Mouse (Mus musculus) kidney, postnatal 0 days (tissue): ENCODE measurements at regions not wholly inside any gene's neighbourhood (a gene's known extent, or its start where the extent isn't known, plus 50 kb on each side); places are given as distances from the start of the nearest gene placed in this dataset.

Experiments
- ATAC-seq: fragments of 200-750 bp; cut with Nextera tagmentation; replicated peaks from 2 replicates; pipeline ENCODE4 v1.8.0; 2017; ENCODE audit warnings: low read depth, moderate number of reproducible peaks, moderate TSS enrichment, moderate library complexity; ENCODE audit not compliant: low FRiP score
- DNase-seq: peaks from one replicate; pipeline ENCODE4 v3.0.0-alpha.2; 2016; ENCODE audit warnings: low spot score
- H3K27ac ChIP-seq: fragments of 300-500 bp; sonication (generic); 2 replicates; pipeline ENCODE4 v1.5.1; 2014; ENCODE audit warnings: mild to moderate bottlenecking
- H3K27me3 ChIP-seq: fragments of 300-500 bp; sonication (generic); 2 replicates; pipeline ENCODE4 v1.6.1; 2014; ENCODE audit warnings: low read length, mixed read lengths; ENCODE audit not compliant: insufficient read depth
- H3K36me3 ChIP-seq: fragments of 300-500 bp; sonication (generic); 2 replicates; pipeline ENCODE4 v1.6.1; 2014; ENCODE audit warnings: low read length, mixed read lengths; ENCODE audit not compliant: insufficient read depth
- H3K4me1 ChIP-seq: fragments of 300-500 bp; sonication (generic); replicated peaks from 2 replicates; pipeline ENCODE4 v1.6.1; 2014; ENCODE audit warnings: antibody characterized with exemption, low read length, mixed read lengths; ENCODE audit not compliant: insufficient read depth
- H3K4me2 ChIP-seq: fragments of 300-500 bp; sonication (generic); 2 replicates; pipeline ENCODE4 v1.6.1; 2014; ENCODE audit warnings: mild to moderate bottlenecking, low read length, moderate library complexity, mixed read lengths
- H3K4me3 ChIP-seq: fragments of 300-500 bp; sonication (generic); replicated peaks from 2 replicates; pipeline ENCODE4 v1.5.1; 2014; ENCODE audit warnings: low read depth, low read length
- H3K9ac ChIP-seq: fragments of 300-500 bp; sonication (generic); 2 replicates; pipeline ENCODE4 v1.6.1; 2014; ENCODE audit warnings: low read depth, low read length
- H3K9me3 ChIP-seq: fragments of 300-500 bp; sonication (generic); replicated peaks from 2 replicates; pipeline ENCODE4 v1.6.1; 2016; ENCODE audit warnings: low read length, inconsistent platforms, mixed read lengths
- CTCF ChIP-seq: IDR thresholded peaks from 2 replicates; pipeline ENCODE4 v1.5.1; 2016; ENCODE audit warnings: antibody characterized with exemption, low read depth, mild to moderate bottlenecking, moderate library complexity
- WGBS: fragments of 180-500 bp; shearing (Covaris S2); extraction: QIAGEN DNeasy Blood & Tissue Kit; methylation state at CpG from one replicate; pipeline ENCODE4 v1.1.7; 2014; 5-methylcytosine and 5-hydroxymethylcytosine counted together

- Histone ChIP-seq H3K4me3 (no peak overlapping the region), H3K4me2 (no peak overlapping the region), H3K9ac (no peak overlapping the region), H3K27me3 (no peaks in the 10 kb centered on the region), H3K27ac (no peak overlapping the region), H3K9me3 (no peaks in the 10 kb centered on the region), H3K4me1 (no peaks in the 10 kb centered on the region), H3K36me3 (no peaks in the 10 kb centered on the region)
- ATAC-seq = no peak
- TF ChIP-seq CTCF = no peak
- DNase-seq = no peak
These were observed 1873.5 kb downstream of the Pcdh9 start for GRCm38 (mm10) chr14:92016991-92017390.

GRCm38 (mm10) chr14:91991290-91991689, 1899.2 kb downstream of the Pcdh9 start:
- no peak overlapping the region for H3K4me3 ChIP-seq
- H3K36me3 ChIP-seq = no peaks in the 10 kb centered on the region
- DNase-seq = peak; percentile 23
- ATAC-seq = no peak
- no peak for TF ChIP-seq CTCF
- WGBS = 37% methylated on average over 2 of the region's 2 CpGs
- no peak overlapping the region for H3K4me2 ChIP-seq
- no peaks in the 10 kb centered on the region for H3K4me1 ChIP-seq
- H3K27me3 ChIP-seq = no peaks in the 10 kb centered on the region
- no peaks in the 10 kb centered on the region for H3K9me3 ChIP-seq
- H3K9ac ChIP-seq = no peak overlapping the region
- H3K27ac ChIP-seq = no peak overlapping the region
